Mouse (Mus musculus) liver, embryonic 14.5 days (tissue): ENCODE measurements around the gene Zfp451.

ENCODE experiments used
- CTCF ChIP-seq: IDR thresholded peaks from 2 replicates; pipeline ENCODE4 v1.5.1; 2016; ENCODE audit warnings: antibody characterized with exemption, low read depth, control low read depth
- EP300 ChIP-seq: IDR thresholded peaks from 2 replicates; pipeline ENCODE4 v1.6.1; 2016; ENCODE audit warnings: antibody characterized with exemption, low read depth

GRCm38 (mm10) chr1:33749109-33749508, 65.3 kb downstream of the Zfp451 start:
- TF ChIP-seq CTCF (peak; percentile 31; the same call in 1 of the 2 replicates), EP300 (no peak)
